Mouse (Mus musculus) heart, postnatal 10 days (tissue): Measurements from ENCODE around the gene Necab2. TPM values are rescaled to one million over a fixed set of nuclear protein-coding genes. Genes with fewer than 3 reads are reported as not detected.

Experiments
- DNase-seq, 2 experiments: peaks; one replicate each; pipeline ENCODE4 v3.0.0; 2021
- intact Hi-C: fragments of 180-260 bp; cut with DNase I; formaldehyde crosslinking; loops from one replicate; pipeline ENCODE4 v1.15.1; 2025
- total RNA-seq, 2 experiments: library from RNA; stranded (reverse); gene quantifications; 2 replicates each; pipeline ENCODE4 v1.2.3; 2021

The Necab2 gene
- total RNA-seq, 2 experiments from 2014 or later, result not detected

DNA sequence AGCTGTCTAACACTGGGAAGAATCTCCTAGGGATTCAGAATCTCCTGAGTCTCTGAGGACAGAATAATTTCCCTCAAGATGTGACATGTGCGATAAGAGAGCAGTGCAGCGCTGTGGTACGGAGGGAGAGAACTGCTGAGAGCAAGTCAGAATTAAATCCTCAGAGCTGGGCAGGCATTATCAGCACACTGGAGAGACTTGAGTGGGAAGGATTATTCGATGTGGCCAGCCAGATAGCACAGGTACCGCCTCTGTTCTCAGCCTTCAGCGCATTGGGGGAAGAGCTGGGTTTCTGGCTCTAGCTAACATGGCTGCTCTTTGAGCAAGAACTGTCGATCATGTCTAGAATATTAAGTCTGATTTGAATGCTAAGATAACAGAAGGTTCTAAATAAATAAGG lies 65.2 kb downstream of the Necab2 start:
- DNase-seq, result no peak

DNA sequence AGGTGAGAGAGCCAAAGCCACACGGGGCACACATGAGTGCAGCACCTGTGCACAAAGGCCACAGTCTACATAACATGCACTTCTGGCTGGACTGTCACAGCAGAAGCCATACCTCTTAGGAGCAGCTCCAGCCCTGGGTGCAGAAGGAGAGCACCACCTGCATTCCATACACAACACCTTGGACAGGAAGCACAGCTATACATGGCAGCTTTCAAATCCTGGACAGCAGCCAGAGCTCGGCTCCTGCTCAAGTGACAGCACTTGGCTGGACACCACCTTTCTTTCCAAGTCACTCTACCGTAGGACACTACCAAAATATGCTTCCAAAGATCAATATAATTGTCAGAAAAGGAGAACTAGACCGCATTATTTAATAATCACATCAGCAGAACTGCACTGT lies 66.9 kb downstream of the Necab2 start:
- no peak for DNase-seq
- intact Hi-C loops, result no loop called here

More for the DNA sequence above, 65.2 kb downstream of the Necab2 start:
- intact Hi-C loops, result no loop called here

DNA sequence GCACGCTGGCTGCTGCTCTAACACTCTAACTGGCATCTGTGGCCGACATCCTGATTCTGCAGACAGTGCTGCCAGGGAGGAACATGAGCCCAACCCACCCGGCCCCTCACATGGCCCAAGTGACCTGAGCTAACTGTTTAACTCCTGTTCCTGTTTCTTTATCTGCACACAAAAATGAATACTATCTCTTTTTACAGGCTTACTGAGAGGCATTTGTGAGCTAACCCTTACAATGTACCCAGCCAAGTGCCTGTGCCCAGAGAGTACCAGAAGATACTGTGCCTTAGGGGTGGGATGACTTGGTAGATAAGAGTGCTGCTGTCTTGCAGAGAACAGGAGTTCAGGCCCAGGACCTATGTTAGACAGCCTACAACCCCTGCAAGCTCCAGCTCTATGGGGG lies 68.4 kb downstream of the Necab2 start:
- DNase-seq, result no peak
- intact Hi-C loops, result no loop called here

DNA sequence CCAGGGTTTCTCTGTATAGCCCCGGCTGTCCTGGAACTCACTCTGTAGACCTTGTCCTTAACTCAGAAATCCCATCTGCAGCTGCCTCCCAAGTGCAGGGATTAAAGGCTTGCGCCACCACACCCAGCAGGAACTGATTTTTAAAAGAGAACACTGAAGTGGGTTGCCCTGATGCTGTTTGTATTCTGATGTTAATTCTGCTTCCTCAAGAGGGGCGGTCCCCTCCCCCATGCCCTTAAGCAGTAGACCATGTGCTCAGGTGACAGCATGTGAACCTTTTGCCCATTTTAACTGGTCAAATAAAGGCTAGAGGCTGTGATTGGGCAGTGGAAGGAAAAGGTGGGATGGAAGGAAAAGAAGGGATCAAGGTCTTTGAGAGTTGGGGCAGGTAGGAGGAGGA lies 69.2 kb downstream of the Necab2 start:
- no peak for DNase-seq
- intact Hi-C loops, result no loop called here

DNA sequence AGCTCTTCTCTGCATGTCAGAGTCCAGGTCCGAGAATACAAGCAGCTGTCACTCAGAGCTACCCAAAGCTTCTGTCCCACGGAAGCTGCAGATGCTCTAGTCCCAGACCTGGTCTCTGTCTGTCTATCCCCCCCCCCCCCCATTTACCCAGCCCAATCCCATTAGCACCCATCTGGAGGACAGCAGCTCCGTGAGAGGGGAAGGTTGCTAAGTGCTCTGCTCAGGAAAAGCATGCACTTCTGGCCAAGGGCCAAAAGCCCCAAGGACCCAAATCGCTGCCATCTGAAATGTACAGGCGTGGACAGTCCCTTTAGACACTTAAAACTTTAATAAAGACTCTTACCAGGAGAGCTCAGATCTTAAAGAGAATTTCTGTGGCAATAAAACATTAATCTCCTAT lies 70.2 kb downstream of the Necab2 start:
- DNase-seq, result no peak
- intact Hi-C loops, result no loop called here

DNA sequence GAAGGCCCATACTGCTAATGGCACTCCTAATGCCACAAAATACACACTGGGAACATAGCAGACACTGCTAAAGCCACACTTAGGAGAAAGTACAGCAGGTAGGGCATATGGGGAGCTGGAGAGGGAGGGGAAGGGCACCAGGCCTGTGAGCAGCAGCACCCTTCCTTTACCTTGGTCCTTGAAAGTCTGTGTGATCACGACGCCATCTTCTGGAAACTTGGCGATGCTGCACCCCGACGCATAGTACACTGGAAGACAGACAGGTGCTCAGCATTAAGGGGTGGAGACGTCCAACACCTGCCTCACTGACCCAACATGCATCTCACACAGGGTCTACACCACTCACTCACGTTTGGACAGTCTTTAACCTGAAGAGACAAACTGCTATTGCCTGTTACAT lies 73.6 kb downstream of the Necab2 start:
- intact Hi-C loops, result no loop called here
- DNase-seq, result peak in 1 of 2 experiments; percentile 17

Other genes with a start within 250 kb of the Necab2 start
- gene Hsbp1, start 102.2 kb upstream of the Necab2 start, total RNA-seq, result 100 to 1,000 TPM; 195 to 207 TPM
- 100 to 1,000 TPM in 1 of 2 experiments, 10 to 100 TPM in 1; 98.4 to 115 TPM for gene Mlycd, start 51.8 kb upstream of the Necab2 start, total RNA-seq
- gene Osgin1, start 12.6 kb upstream of the Necab2 start, total RNA-seq, result 1 to 10 TPM in 1 of 2 experiments, under 1 TPM in 1; 0.98 to 2.0 TPM
- not detected for gene Slc38a8, start 55.0 kb downstream of the Necab2 start, total RNA-seq
- 10 to 100 TPM; 66.8 to 67.7 TPM for gene Mbtps1, start 112.0 kb downstream of the Necab2 start, total RNA-seq
- 10 to 100 TPM; 17.6 to 18.2 TPM for gene Hsdl1, start 128.5 kb downstream of the Necab2 start, total RNA-seq
- not detected for gene Dnaaf1, start 128.5 kb downstream of the Necab2 start, total RNA-seq
- gene Taf1c, start 158.5 kb downstream of the Necab2 start, total RNA-seq, result 1 to 10 TPM; 3.9 to 4.7 TPM
- gene Adad2, start 166.0 kb downstream of the Necab2 start, total RNA-seq, result not detected
- gene Kcng4, start 189.0 kb downstream of the Necab2 start, total RNA-seq, result under 1 TPM in 1 of 2 experiments, not detected in 1; 0.10 TPM
- 10 to 100 TPM; 45.0 to 47.4 TPM for gene Wfdc1, start 219.6 kb downstream of the Necab2 start, total RNA-seq